Mouse (Mus musculus): ENCODE measurements at regions not wholly inside any gene's neighbourhood (a gene's known extent, or its start where the extent isn't known, plus 50 kb on each side); places are given as distances from the start of the nearest gene placed in this dataset.

DNA sequence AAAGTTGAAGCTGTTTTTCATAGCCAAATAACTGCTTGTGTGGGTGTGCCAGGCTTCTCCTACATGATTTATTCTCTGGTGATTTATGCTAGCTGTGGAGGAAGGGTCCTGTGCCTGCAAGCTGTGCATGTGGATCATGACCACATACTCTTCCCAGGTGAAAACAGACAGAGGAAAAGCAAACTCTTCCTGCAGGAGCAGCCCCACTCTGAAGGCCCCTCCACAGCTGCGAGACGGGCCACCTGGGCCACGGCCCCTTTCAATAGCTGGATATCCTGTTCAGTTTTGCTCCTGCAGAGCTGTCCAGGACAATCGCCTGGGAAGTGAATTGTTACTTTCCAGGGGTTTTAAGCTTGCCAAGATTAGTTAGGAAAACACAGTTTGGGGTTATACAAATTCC lies 722.3 kb upstream of the Marcks start:
- peak overlapping the region; percentile 32 for H3K27ac ChIP-seq
- peak; percentile 73 for ATAC-seq (replicated peaks; ENCODE audit: insufficient number of reproducible peaks, insufficient read depth, low FRiP score, low read depth)
- H3K4me3 ChIP-seq = no peak overlapping the region

GRCm38 (mm10) chr10:37849291-37849846 lies 710.6 kb upstream of the Marcks start:
- no peak overlapping the region for H3K4me3 ChIP-seq
- ATAC-seq (replicated peaks; ENCODE audit: insufficient number of reproducible peaks, insufficient read depth, low FRiP score, low read depth) = no peak
- no peak overlapping the region for H3K9ac ChIP-seq
- H3K4me1 ChIP-seq (replicated peaks) = no peaks in the 10 kb centered on the region
- 88% methylated on average over 1 of the region's 1 CpGs for WGBS
- no peaks in the 10 kb centered on the region for H3K9me3 ChIP-seq (replicated peaks)
- H3K4me2 ChIP-seq = no peak overlapping the region
- H3K36me3 ChIP-seq = no peaks in the 10 kb centered on the region
- H3K27me3 ChIP-seq = no peaks in the 10 kb centered on the region
- H3K27ac ChIP-seq = no peak overlapping the region

More for the DNA sequence above, 722.3 kb upstream of the Marcks start:
- Histone ChIP-seq H3K4me1 (replicated peaks) (no peaks in the 10 kb centered on the region), H3K36me3 (no peaks in the 10 kb centered on the region), H3K9ac (no peak overlapping the region), H3K9me3 (replicated peaks) (no peaks in the 10 kb centered on the region), H3K27me3 (no peaks in the 10 kb centered on the region), H3K4me2 (no peak overlapping the region)
- WGBS = 51% methylated on average over 4 of the region's 4 CpGs

DNA sequence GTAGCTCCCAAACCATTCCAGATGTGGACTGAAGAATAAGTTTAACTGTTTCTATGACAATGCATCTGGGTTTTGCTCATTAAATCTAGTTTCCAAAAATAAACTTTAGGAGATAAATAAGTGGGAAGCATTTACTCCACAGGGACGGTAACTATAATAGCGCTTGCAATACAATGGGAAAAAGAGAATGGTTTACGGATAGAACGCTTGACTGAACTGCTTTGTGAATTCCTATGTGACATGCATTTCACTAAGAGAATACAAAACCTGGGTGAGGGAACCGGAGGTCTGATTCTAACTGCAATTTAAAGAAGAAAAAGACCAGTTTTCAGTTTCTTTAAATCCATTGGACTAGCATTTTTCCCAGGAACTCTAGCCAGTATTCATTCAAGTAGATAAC lies 704.1 kb upstream of the Marcks start:
- Histone ChIP-seq H3K36me3 (no peaks in the 10 kb centered on the region), H3K4me3 (no peak overlapping the region), H3K27ac (no peak overlapping the region), H3K9me3 (replicated peaks) (no peaks in the 10 kb centered on the region), H3K4me2 (no peak overlapping the region), H3K27me3 (no peaks in the 10 kb centered on the region), H3K9ac (no peak overlapping the region), H3K4me1 (replicated peaks) (0 out of 2 replicates have a peak, but pooled peaks cover 3% of the 10 kb centered on the region)
- ATAC-seq (replicated peaks; ENCODE audit: insufficient number of reproducible peaks, insufficient read depth, low FRiP score, low read depth) = no peak
- WGBS = 58% methylated on average over 5 of the region's 5 CpGs

DNA sequence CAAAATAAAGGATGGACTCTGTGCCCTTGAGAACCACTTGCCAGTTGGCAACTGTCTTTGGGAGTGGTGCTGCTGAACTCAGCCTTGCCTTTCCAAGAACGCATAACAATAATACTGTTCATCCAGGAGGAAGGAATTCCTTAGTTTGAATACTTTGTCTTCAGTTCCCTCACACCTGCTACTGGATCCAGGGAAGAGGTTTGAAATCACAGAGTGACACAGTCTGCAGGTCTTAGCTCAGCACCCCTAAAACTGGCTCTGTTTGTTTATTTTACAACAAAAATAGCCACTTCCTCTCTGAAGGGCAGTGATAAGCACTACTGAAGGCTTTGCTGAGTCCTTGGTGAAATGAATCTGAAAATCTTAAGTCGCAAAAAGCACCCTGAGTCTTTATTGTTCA lies 703.1 kb upstream of the Marcks start:
- H3K4me3 ChIP-seq = no peak overlapping the region
- H3K36me3 ChIP-seq = no peaks in the 10 kb centered on the region
- H3K27me3 ChIP-seq = no peaks in the 10 kb centered on the region
- WGBS = 25% methylated on average over 2 of the region's 2 CpGs
- no peak overlapping the region for H3K4me2 ChIP-seq
- H3K4me1 ChIP-seq (replicated peaks) = 0 out of 2 replicates have a peak, but pooled peaks cover 3% of the 10 kb centered on the region
- H3K9ac ChIP-seq = no peak overlapping the region
- no peaks in the 10 kb centered on the region for H3K9me3 ChIP-seq (replicated peaks)
- no peak for ATAC-seq (replicated peaks; ENCODE audit: insufficient number of reproducible peaks, insufficient read depth, low FRiP score, low read depth)
- H3K27ac ChIP-seq = no peak overlapping the region

DNA sequence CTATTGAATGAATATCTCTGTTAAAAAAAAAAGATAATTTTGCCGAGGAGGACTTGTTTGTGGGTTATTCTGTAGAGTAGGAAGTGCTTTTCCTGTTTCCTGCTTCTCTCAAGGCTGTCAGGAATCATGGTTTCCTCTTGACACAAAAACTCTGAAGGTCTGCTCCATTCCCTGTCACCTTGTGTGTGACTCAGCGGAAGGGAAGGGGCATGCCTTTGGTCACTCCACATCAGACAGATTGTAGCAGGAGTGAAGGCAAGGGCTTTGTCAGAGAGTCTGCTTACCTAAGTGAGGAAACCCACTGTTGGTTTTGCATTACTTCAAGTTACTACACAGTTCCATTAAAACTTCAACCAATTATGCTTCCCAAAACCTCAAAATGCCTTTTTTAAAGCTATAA lies 699.0 kb upstream of the Marcks start:
- Histone ChIP-seq H3K9me3 (replicated peaks) (no peaks in the 10 kb centered on the region), H3K36me3 (no peaks in the 10 kb centered on the region), H3K27ac (no peak overlapping the region), H3K27me3 (no peaks in the 10 kb centered on the region), H3K4me3 (no peak overlapping the region), H3K9ac (no peak overlapping the region), H3K4me1 (replicated peaks) (0 out of 2 replicates have a peak, but pooled peaks cover 3% of the 10 kb centered on the region), H3K4me2 (no peak overlapping the region)
- 49% methylated on average over 2 of the region's 2 CpGs for WGBS
- ATAC-seq (replicated peaks; ENCODE audit: insufficient number of reproducible peaks, insufficient read depth, low FRiP score, low read depth) = no peak

GRCm38 (mm10) chr10:37813026-37813425 lies 674.3 kb upstream of the Marcks start:
- H3K36me3 ChIP-seq = no peaks in the 10 kb centered on the region
- no peaks in the 10 kb centered on the region for H3K27me3 ChIP-seq
- no peaks in the 10 kb centered on the region for H3K9me3 ChIP-seq (replicated peaks)
- peaks cover 11% of the 10 kb centered on the region for H3K4me1 ChIP-seq (replicated peaks)
- no peak overlapping the region for H3K4me3 ChIP-seq
- no peak overlapping the region for H3K9ac ChIP-seq
- H3K27ac ChIP-seq = peak overlapping the region; percentile 31; the same call in 1 of the 2 replicates
- WGBS = 76% methylated on average over 2 of the region's 2 CpGs
- ATAC-seq (replicated peaks; ENCODE audit: insufficient number of reproducible peaks, insufficient read depth, low FRiP score, low read depth) = no peak
- no peak overlapping the region for H3K4me2 ChIP-seq

DNA sequence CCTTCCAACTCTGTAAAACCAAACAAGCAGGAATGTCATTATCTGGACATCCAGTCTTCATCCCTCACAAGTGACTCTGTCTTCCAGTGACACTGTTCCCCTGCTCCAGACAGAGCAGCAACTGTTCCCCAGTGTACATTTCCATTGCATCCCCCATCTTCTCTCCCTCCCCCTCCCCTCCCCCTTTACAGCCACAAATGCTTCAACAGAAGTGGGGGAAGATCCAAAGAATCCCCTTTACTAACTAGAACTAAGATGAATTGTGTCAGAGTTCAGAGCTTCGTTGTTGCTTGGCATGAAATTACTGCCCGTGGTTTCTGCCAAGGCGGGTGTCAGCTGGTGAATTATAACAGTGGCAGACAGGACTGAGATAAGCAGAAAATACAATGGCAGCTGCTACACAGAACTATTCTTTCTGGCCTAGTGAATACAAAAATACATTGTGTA lies 673.7 kb upstream of the Marcks start:
- Histone ChIP-seq H3K4me3 (no peak overlapping the region), H3K9me3 (replicated peaks) (no peaks in the 10 kb centered on the region), H3K27ac (peak overlapping the region; percentile 31), H3K4me2 (no peak overlapping the region), H3K9ac (no peak overlapping the region), H3K4me1 (replicated peaks) (peaks cover 11% of the 10 kb centered on the region), H3K27me3 (no peaks in the 10 kb centered on the region), H3K36me3 (no peaks in the 10 kb centered on the region)
- 24% methylated on average over 3 of the region's 3 CpGs for WGBS
- no peak for ATAC-seq (replicated peaks; ENCODE audit: insufficient number of reproducible peaks, insufficient read depth, low FRiP score, low read depth)

DNA sequence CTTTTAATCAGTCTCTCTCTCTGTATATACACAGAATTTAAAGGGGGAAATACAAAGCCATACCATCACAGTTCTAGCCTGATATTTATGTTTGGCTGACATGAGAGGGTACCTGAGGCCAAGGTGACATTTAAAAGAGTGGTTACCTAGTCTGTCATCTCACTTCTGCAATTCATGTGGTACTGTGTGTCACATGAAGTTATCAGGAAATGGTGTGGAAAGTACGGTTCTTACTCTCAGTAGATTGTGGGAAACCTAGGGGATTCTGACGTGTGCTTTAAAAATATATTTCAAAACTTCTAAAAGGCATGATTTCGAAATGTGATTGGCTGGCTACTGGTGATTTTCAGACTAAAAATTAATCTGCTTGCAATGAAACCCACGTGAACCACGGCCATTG lies 673.1 kb upstream of the Marcks start:
- Histone ChIP-seq H3K4me1 (replicated peaks) (peaks cover 11% of the 10 kb centered on the region), H3K36me3 (no peaks in the 10 kb centered on the region), H3K4me2 (no peak overlapping the region), H3K9ac (no peak overlapping the region), H3K27ac (no peak overlapping the region), H3K9me3 (replicated peaks) (no peaks in the 10 kb centered on the region), H3K27me3 (no peaks in the 10 kb centered on the region), H3K4me3 (no peak overlapping the region)
- 77% methylated on average over 5 of the region's 5 CpGs for WGBS
- no peak for ATAC-seq (replicated peaks; ENCODE audit: insufficient number of reproducible peaks, insufficient read depth, low FRiP score, low read depth)

GRCm38 (mm10) chr10:37803225-37803805 lies 664.6 kb upstream of the Marcks start:
- WGBS = 75% methylated on average over 4 of the region's 4 CpGs
- Histone ChIP-seq H3K4me2 (no peak overlapping the region), H3K27me3 (no peaks in the 10 kb centered on the region), H3K9me3 (replicated peaks) (no peaks in the 10 kb centered on the region), H3K4me3 (no peak overlapping the region), H3K27ac (no peak overlapping the region), H3K4me1 (replicated peaks) (no peaks in the 10 kb centered on the region), H3K9ac (no peak overlapping the region), H3K36me3 (no peaks in the 10 kb centered on the region)
- no peak for ATAC-seq (replicated peaks; ENCODE audit: insufficient number of reproducible peaks, insufficient read depth, low FRiP score, low read depth)

GRCm38 (mm10) chr10:37799397-37799796 lies 660.7 kb upstream of the Marcks start:
- 63% methylated on average over 2 of the region's 2 CpGs for WGBS
- H3K9ac ChIP-seq = no peak overlapping the region
- no peak overlapping the region for H3K4me2 ChIP-seq
- no peak for ATAC-seq (replicated peaks; ENCODE audit: insufficient number of reproducible peaks, insufficient read depth, low FRiP score, low read depth)
- no peak overlapping the region for H3K4me3 ChIP-seq
- H3K4me1 ChIP-seq (replicated peaks) = no peaks in the 10 kb centered on the region
- H3K27me3 ChIP-seq = no peaks in the 10 kb centered on the region
- H3K9me3 ChIP-seq (replicated peaks) = no peaks in the 10 kb centered on the region
- no peak overlapping the region for H3K27ac ChIP-seq
- H3K36me3 ChIP-seq = no peaks in the 10 kb centered on the region

DNA sequence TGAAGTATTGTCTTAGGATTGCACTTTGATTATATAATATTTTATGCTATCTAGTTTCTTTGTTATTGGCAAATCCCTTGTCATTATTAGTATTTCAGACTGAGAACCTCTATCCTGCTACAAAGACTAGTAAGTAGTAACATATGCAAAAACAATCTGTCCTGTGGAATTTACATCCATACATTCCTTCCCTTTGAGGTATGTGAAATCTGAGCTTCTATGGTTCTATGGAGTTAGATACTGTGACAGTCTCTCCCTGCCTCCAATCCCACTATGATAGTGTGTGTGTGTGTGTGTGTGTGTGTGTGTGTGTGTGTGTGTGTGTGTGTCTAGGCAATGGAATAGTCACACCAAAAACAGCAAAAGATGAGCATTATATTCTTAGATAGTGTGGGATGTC lies 659.6 kb upstream of the Marcks start:
- no peak for ATAC-seq (replicated peaks; ENCODE audit: insufficient number of reproducible peaks, insufficient read depth, low FRiP score, low read depth)
- Histone ChIP-seq H3K4me3 (no peak overlapping the region), H3K4me1 (replicated peaks) (no peaks in the 10 kb centered on the region), H3K4me2 (no peak overlapping the region), H3K27ac (no peak overlapping the region), H3K9me3 (replicated peaks) (no peaks in the 10 kb centered on the region), H3K36me3 (no peaks in the 10 kb centered on the region), H3K27me3 (no peaks in the 10 kb centered on the region), H3K9ac (no peak overlapping the region)

- H3K4me1 ChIP-seq (replicated peaks) = no peaks in the 10 kb centered on the region
- no peak overlapping the region for H3K27ac ChIP-seq
- H3K27me3 ChIP-seq = no peaks in the 10 kb centered on the region
- ATAC-seq (replicated peaks; ENCODE audit: insufficient number of reproducible peaks, insufficient read depth, low FRiP score, low read depth) = no peak
- no peak overlapping the region for H3K4me3 ChIP-seq
- no peak overlapping the region for H3K4me2 ChIP-seq
- 65% methylated on average over 5 of the region's 5 CpGs for WGBS
- H3K9ac ChIP-seq = no peak overlapping the region
- no peaks in the 10 kb centered on the region for H3K36me3 ChIP-seq
- H3K9me3 ChIP-seq (replicated peaks) = no peaks in the 10 kb centered on the region
Observed at GRCm38 (mm10) chr10:37797701-37798100, 659.0 kb upstream of the Marcks start.
